Mouse (Mus musculus) forelimb bud, embryonic 11.5 days (tissue): ENCODE measurements around the gene Zfp329.
"Not testable (repeated sequence)": the region's sequence is repeated elsewhere in the genome, so short reads cannot be mapped to it uniquely, and the experiment has no call there.

Experiments used
- DNase-seq: peaks from one replicate; pipeline ENCODE4 v3.0.0-alpha.2; 2012; ENCODE audit warnings: low read depth, low spot score

Zfp329 gene

GRCm38 (mm10) chr7:12818521-12819295 lies at the start of gene Zfp329:
TSS of gene Zfp329 (minus strand) at chr7:12818858.
- DNase-seq: peak; percentile 95

GRCm38 (mm10) chr7:12835779-12836178 lies 17.1 kb upstream of the Zfp329 start:
- DNase-seq: no peak

DNA sequence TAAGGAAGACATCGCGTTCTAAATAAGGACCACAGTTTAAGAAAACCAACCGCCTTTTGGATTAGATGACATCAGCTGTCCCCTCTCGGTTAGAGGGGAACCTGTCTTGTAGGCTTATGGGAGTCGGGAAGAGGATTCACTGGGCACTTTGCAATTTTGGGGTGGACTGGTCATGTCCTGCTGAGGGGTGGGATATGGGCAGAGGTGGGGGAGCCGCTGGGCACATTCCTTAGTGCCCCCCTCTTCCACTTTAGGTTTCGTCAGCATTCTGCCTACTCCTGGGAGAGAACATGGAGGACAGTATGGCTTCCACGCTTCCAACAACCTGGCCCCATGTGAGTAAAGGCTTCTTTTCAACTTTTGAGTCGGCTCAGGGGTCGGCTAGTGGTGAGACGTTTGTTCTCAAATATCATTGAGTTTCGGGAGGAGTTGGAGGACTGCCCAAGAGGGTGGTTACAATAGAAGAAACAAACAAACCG lies 16.6 kb upstream of the Zfp329 start:
- DNase-seq: no peak

GRCm38 (mm10) chr7:12834162-12835120 lies 15.8 kb upstream of the Zfp329 start, which contains the start of gene Zfp110:
TSS of gene Zfp110 (plus strand) at chr7:12834761.
- DNase-seq: peak; percentile 84

GRCm38 (mm10) chr7:12815566-12815965 lies 3.1 kb downstream of the Zfp329 start:
- DNase-seq: no peak

GRCm38 (mm10) chr7:12803727-12804071 lies 15.0 kb downstream of the Zfp329 start:
- DNase-seq: no peak

- peak; percentile 84 for DNase-seq
Observed at GRCm38 (mm10) chr7:12802866-12803726, 15.6 kb downstream of the Zfp329 start, which contains the start of gene Zscan18. TSS of gene Zscan18 (minus strand) at chr7:12803635.

- DNase-seq: no peak
Observed at GRCm38 (mm10) chr7:12799554-12799953, 19.1 kb downstream of the Zfp329 start.

- no peak for DNase-seq
Observed at GRCm38 (mm10) chr7:12797971-12798370, 20.7 kb downstream of the Zfp329 start.

DNA sequence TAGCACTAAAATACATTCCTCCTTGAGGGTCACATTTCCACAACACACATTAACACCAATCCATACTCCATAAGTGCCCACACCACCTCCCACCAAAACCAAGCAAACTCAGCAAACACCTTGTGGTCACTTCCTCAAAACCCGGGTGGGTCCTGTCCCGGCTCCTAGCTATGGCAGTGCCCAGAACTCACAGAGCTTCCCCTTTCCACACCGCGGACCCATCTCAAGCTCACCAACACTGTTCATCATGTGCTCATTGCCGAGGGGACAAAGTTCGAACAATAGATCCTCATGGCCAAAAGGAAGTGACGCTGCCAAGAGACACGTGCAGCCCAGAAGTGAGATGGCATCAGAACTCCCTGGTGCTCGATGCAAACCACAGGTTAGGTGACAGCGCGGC lies 26.0 kb downstream of the Zfp329 start:
- not testable (repeated sequence) for DNase-seq

GRCm38 (mm10) chr7:12788025-12788424 lies 30.6 kb downstream of the Zfp329 start:
- DNase-seq: no peak

DNA sequence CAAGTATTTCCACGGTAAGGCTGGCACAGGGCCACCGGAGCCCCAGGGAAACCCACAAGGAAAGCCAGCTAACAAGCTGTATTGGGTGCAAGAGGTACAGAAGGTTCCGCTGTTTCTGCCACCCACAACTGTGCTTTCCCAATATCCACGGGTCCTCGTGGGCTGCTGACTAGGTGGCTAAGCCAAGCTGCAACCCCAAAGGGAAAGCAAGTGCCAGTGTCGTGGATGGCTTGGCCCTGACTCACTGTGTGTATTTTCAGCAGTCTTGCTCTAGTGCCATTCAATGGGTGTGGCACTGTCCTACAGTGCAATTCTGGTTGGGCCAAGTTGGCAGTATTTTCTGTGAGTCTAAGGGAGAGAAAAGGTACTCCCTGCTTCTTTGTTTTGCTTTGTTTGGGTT lies 31.3 kb downstream of the Zfp329 start:
- DNase-seq: no peak

GRCm38 (mm10) chr7:12780151-12780830 lies 38.4 kb downstream of the Zfp329 start:
- peak; percentile 89 for DNase-seq

GRCm38 (mm10) chr7:12779782-12780150 lies 38.9 kb downstream of the Zfp329 start:
- DNase-seq: no peak

GRCm38 (mm10) chr7:12779141-12779540 lies 39.5 kb downstream of the Zfp329 start:
- DNase-seq: no peak

- no peak for DNase-seq
Observed at GRCm38 (mm10) chr7:12774606-12775005, 44.1 kb downstream of the Zfp329 start.

DNA sequence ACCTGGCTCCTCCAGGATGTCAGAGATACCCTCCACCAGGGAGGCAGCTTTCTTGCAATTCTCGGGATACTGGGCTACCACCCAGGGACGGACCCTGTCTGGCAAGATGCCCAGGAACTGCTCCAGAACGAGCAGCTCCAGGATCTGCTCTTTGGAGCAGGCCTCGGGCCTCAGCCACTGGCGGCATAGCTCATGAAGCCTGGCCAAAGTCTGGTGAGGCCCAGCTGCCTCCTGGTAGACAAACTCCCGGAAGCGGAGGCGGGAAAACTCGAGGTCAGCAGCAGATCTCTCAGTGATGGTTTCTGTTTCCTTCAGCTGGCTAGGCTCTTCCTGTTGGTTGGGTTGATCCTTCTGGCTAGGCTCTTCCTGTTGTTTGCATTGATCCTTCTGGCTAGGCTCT lies 44.5 kb downstream of the Zfp329 start:
- DNase-seq: no peak
